Mouse (Mus musculus) intestine, embryonic 16.5 days (tissue): Measurements from ENCODE around the gene Lrig3. TPM values are rescaled to one million over a fixed set of nuclear protein-coding genes. Genes with fewer than 3 reads are reported as not detected.

Source experiments
- ATAC-seq: fragments of 200-750 bp; cut with Nextera tagmentation; 2 replicates; pipeline ENCODE4 v1.8.0; 2017; ENCODE audit warnings: moderate TSS enrichment, moderate library complexity
- H3K27ac ChIP-seq: fragments of 300-500 bp; sonication (generic); 2 replicates; pipeline ENCODE4 v1.5.1; 2014; ENCODE audit warnings: mild to moderate bottlenecking, low read length
- H3K27me3 ChIP-seq: fragments of 300-500 bp; sonication (generic); replicated peaks from 2 replicates; pipeline ENCODE4 v1.6.1; 2014; ENCODE audit warnings: low read length, control low read depth, mixed read lengths; ENCODE audit not compliant: control insufficient read depth, insufficient read depth
- H3K36me3 ChIP-seq: fragments of 300-500 bp; sonication (generic); 2 replicates; pipeline ENCODE4 v1.6.1; 2014; ENCODE audit warnings: low read length, control low read depth; ENCODE audit not compliant: control insufficient read depth, insufficient read depth
- H3K4me1 ChIP-seq: fragments of 300-500 bp; sonication (generic); 2 replicates; pipeline ENCODE4 v1.6.1; 2014; ENCODE audit warnings: low read length, control low read depth, mixed read lengths; ENCODE audit not compliant: control insufficient read depth, insufficient read depth
- H3K4me2 ChIP-seq: fragments of 300-500 bp; sonication (generic); 2 replicates; pipeline ENCODE4 v1.6.1; 2014; ENCODE audit warnings: low read depth, low read length, control low read depth
- H3K4me3 ChIP-seq: fragments of 300-500 bp; sonication (generic); 2 replicates; pipeline ENCODE4 v1.5.1; 2014; ENCODE audit warnings: mild to moderate bottlenecking, low read length
- H3K9ac ChIP-seq: fragments of 300-500 bp; sonication (generic); 2 replicates; pipeline ENCODE4 v1.6.1; 2014; ENCODE audit warnings: low read depth, low read length
- H3K9me3 ChIP-seq: fragments of 300-500 bp; sonication (generic); 2 replicates; pipeline ENCODE4 v1.6.1; 2016; ENCODE audit warnings: low read length, control low read depth; ENCODE audit not compliant: control insufficient read depth
- WGBS: fragments of 180-500 bp; shearing (Covaris S2); extraction: QIAGEN DNeasy Blood & Tissue Kit; methylation state at CpG from one replicate; pipeline ENCODE4 v1.1.7; 2014; 5-methylcytosine and 5-hydroxymethylcytosine counted together
- polyA plus RNA-seq: library from polyadenylated mRNA; unstranded; fragments of >200 nt; fragmentation: Nextera tagmentation; extraction: Ambion mirVana; gene quantifications from 2 replicates; pipeline ENCODE4 v1.2.1, GENCODE M21; 2015

The Lrig3 gene
- 9.2 and 10.2 TPM in 2 replicates for polyA plus RNA-seq

DNA sequence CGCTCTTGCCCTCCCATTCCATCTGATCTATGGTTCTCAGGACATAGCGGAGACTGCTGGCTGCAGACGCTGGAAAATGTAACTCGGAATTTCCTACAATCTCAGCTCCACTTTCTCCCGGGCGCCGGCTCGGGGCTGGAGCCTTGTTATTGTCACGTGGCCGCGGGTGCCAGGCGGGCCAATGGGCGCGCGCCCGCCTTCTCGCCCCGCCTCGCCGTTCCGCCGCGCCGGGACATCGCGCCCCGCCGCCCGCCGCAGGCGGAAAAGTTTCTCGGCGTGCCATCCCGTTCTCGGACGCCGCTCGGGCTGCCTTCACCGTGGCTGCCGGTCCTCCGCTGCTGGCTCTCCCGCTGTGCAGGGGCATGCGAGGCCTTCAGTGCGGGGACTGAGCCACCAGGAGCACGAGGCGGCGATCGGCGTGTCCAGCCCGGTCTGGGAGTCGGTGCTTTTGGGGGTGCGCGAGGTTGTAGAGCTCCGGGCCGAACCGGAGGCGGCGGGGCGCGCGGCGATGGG, at the start of gene Lrig3:
Gene Lrig3, plus strand, starts transcription at position 201 of the 513 bp plus-strand sequence.
- Histone ChIP-seq H3K4me3 (peak within 1 kb of the TSS; percentile 80), H3K9ac (peak within 1 kb of the TSS; percentile 93), H3K4me2 (peak within 1 kb of the TSS; percentile 77), H3K27me3 (no peaks in the 10 kb centered on the region), H3K27ac (peak within 1 kb of the TSS; percentile 89), H3K9me3 (no peaks in the 10 kb centered on the region), H3K36me3 (no peaks in the 10 kb centered on the region), H3K4me1 (peaks cover 27% of the 10 kb centered on the region)
- WGBS: under 1% methylated on average over 59 of the region's 62 CpGs
- peak; percentile 71 for ATAC-seq

DNA sequence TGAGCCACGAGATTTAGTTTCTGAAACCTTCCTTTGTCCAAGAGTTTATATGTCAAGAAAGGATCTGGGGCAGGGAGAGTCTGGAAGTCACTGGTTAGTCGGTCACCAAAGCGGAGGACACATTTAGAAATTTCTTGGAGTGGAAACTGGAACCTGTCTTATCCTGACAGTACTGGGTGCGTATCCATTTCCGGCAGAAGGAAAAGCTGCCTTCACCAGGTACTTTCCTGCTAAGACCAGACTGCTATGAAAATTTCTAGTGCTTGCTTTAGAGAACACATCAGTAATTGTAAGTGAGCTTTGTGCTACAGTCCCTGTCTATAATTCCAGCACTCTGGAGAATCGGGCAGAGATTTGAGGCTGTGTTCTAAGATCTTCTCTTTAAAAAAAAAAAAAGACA, 49.2 kb upstream of the Lrig3 start:
- Histone ChIP-seq H3K27ac (no peak overlapping the region), H3K36me3 (no peaks in the 10 kb centered on the region), H3K9ac (no peak overlapping the region), H3K4me3 (no peak overlapping the region), H3K9me3 (no peaks in the 10 kb centered on the region), H3K4me2 (no peak overlapping the region), H3K27me3 (no peaks in the 10 kb centered on the region), H3K4me1 (no peaks in the 10 kb centered on the region)
- no peak for ATAC-seq
- WGBS: 44% methylated on average over 6 of the region's 6 CpGs

DNA sequence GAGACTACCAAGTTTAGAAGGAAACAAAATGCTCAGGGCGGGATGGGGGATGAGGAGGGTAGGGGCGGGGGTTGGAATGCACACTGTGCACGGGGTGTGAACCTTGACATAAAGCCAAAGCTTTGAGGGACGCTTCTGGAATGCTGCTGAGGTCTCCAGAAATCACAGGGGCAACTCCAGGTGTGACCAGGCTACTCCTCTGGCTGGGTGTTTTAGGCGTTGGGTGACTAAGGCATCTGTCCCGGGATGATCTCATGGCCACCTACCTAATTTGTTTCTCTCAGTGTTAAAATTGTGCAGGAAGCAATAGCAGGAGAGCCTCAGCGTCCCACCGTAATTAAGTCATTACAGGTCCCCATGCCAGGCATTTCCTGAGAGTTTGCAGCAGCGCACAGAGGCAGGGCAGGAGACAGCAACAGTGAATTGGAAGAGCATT, 48.5 kb upstream of the Lrig3 start:
- ATAC-seq: 0 out of 2 replicates have a peak, but pooled peaks have one; percentile 46
- WGBS: 12% methylated on average over 9 of the region's 9 CpGs

DNA sequence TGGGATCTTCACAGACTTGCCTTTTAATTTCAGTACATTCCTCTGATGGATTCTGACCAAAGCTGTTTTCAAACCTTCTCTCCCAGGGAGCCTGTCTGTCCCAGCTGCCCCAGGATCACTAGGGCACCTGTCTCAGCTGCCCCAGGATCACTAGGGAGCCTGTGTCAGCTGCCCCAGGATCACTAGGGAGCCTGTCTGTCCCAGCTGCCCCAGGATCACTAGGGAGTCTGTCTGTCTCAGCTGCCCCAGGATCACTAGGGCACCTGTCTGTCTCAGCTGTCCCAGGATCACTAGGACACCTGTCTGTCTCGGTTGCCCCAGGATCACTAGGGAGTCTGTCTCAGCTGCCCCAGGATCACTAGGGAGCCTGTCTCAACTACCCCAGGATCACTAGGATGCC, 47.0 kb upstream of the Lrig3 start:
- Histone ChIP-seq H3K9me3 (no peaks in the 10 kb centered on the region), H3K9ac (no peak overlapping the region), H3K27me3 (no peaks in the 10 kb centered on the region), H3K4me2 (no peak overlapping the region), H3K36me3 (no peaks in the 10 kb centered on the region), H3K27ac (no peak overlapping the region), H3K4me3 (no peak overlapping the region), H3K4me1 (no peaks in the 10 kb centered on the region)
- WGBS: 81% methylated on average over 1 of the region's 1 CpGs
- ATAC-seq: no peak

More for the DNA sequence above, 48.5 kb upstream of the Lrig3 start:
- Histone ChIP-seq H3K9me3 (no peaks in the 10 kb centered on the region), H3K9ac (no peak overlapping the region), H3K27me3 (no peaks in the 10 kb centered on the region), H3K4me2 (peak overlapping the region; percentile 39), H3K4me3 (peak overlapping the region; percentile 11; the same call in 1 of the 2 replicates), H3K4me1 (no peaks in the 10 kb centered on the region), H3K36me3 (no peaks in the 10 kb centered on the region), H3K27ac (no peak overlapping the region)

- H3K36me3 ChIP-seq: no peaks in the 10 kb centered on the region
- H3K27ac ChIP-seq: no peak overlapping the region
- H3K9me3 ChIP-seq: no peaks in the 10 kb centered on the region
- no peak overlapping the region for H3K4me2 ChIP-seq
- no peaks in the 10 kb centered on the region for H3K4me1 ChIP-seq
- no peaks in the 10 kb centered on the region for H3K27me3 ChIP-seq
- no peak overlapping the region for H3K4me3 ChIP-seq
- no peak for ATAC-seq
- no peak overlapping the region for H3K9ac ChIP-seq
- 31% methylated on average over 6 of the region's 6 CpGs for WGBS
These were observed 44.1 kb upstream of the Lrig3 start for GRCm38 (mm10) chr10:125921654-125922446.

GRCm38 (mm10) chr10:125929961-125930360, 36.0 kb upstream of the Lrig3 start:
- 84% methylated on average over 3 of the region's 3 CpGs for WGBS
- Histone ChIP-seq H3K9me3 (no peaks in the 10 kb centered on the region), H3K27ac (no peak overlapping the region), H3K4me2 (no peak overlapping the region), H3K27me3 (no peaks in the 10 kb centered on the region), H3K36me3 (no peaks in the 10 kb centered on the region), H3K9ac (no peak overlapping the region), H3K4me3 (no peak overlapping the region), H3K4me1 (no peaks in the 10 kb centered on the region)
- no peak for ATAC-seq

GRCm38 (mm10) chr10:125933388-125933787, 32.6 kb upstream of the Lrig3 start:
- no peak overlapping the region for H3K27ac ChIP-seq
- no peaks in the 10 kb centered on the region for H3K36me3 ChIP-seq
- WGBS: 68% methylated on average over 6 of the region's 6 CpGs
- H3K27me3 ChIP-seq: no peaks in the 10 kb centered on the region
- no peak overlapping the region for H3K4me2 ChIP-seq
- no peaks in the 10 kb centered on the region for H3K9me3 ChIP-seq
- H3K9ac ChIP-seq: no peak overlapping the region
- peak; percentile 46; the same call in 1 of the 2 replicates for ATAC-seq
- H3K4me3 ChIP-seq: no peak overlapping the region
- H3K4me1 ChIP-seq: peaks cover 6% of the 10 kb centered on the region

DNA sequence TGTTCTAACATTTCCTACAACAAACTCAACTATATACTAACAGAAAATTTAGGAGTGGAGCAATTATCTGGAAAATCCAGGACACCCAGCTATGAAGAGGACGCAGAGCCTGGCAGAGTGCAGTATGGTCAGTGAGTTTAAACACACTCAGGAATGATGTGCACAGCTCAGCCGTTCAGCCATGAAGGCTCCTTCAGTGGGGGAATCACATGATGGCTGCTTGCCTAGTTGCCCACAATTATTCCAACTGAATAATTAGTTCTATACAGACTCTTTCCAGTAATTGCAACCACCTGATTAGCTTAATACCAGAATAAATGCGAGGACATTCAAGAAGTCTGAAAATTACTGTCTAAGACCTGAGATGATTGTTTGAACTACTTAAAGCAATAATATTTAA, 31.9 kb upstream of the Lrig3 start:
- Histone ChIP-seq H3K4me1 (peaks cover 6% of the 10 kb centered on the region), H3K9ac (no peak overlapping the region), H3K27ac (no peak overlapping the region), H3K4me2 (no peak overlapping the region), H3K27me3 (no peaks in the 10 kb centered on the region), H3K36me3 (no peaks in the 10 kb centered on the region), H3K9me3 (no peaks in the 10 kb centered on the region), H3K4me3 (no peak overlapping the region)
- no peak for ATAC-seq
- WGBS: 73% methylated on average over 3 of the region's 3 CpGs

DNA sequence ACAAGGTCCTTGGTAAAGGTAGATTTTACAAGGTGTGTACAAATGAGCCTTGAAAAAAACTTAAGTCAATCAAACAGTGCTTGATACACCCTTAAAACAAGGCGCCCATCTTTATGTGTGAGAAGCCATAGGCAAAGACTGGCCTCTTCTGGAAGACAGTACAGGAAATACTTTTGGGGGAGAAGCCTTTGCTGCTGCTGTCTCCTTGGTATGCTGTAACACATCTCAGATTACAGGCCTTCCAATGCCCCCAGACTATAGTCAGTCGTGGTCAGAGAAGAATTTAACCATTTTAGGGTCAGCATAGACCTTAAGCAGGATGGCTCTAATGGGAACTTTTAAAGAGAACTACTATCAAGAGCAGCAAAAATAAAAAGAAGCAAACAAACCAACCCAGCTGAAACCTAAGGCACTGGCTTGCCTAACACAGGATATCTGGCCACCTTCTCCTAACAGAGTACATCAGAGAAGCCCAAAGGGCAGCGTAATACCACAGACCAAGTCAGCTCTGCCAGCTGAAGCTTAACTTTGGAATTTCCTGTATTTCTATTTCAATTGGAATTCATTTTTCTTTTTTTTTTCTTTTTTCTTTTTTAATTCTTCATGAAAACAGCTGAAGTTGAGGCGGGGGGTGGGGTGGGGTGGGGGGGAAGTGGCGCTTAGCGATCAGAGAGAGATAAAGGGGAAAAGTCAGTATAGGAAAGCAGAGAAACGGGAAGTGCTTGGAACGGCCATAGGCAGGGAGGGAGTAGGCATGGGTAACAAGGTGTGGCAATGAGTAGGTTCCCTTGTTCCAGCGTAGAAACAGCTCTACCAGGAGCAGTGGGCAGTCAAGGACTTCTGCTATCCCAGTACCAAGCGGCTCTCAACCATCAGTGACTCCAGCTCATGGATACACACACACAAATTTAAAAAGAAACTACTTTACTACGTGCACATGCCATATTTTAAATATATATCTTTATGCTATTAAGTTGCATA, 28.2 kb upstream of the Lrig3 start:
- WGBS: 49% methylated on average over 11 of the region's 11 CpGs
- ATAC-seq: peak; percentile 46; the same call in 1 of the 2 replicates
- Histone ChIP-seq H3K4me1 (peaks cover 6% of the 10 kb centered on the region), H3K36me3 (no peaks in the 10 kb centered on the region), H3K27ac (no peak overlapping the region), H3K9me3 (no peaks in the 10 kb centered on the region), H3K4me2 (no peak overlapping the region), H3K4me3 (no peak overlapping the region), H3K9ac (no peak overlapping the region), H3K27me3 (no peaks in the 10 kb centered on the region)
